Mouse (Mus musculus) neural tube, embryonic 14.5 days (tissue): ENCODE results near the gene Pam. TPM values are rescaled to one million over a fixed set of nuclear protein-coding genes. Genes with fewer than 3 reads are reported as not detected.

Experiments
- ATAC-seq: fragments of 200-750 bp; cut with Nextera tagmentation; 2 replicates; pipeline ENCODE4 v1.8.0; 2017; ENCODE audit warnings: low read depth, mild to moderate bottlenecking, moderate TSS enrichment, moderate library complexity
- H3K27ac ChIP-seq: fragments of 300-500 bp; sonication (generic); 2 replicates; pipeline ENCODE4 v1.5.1; 2014; ENCODE audit warnings: low read depth, mild to moderate bottlenecking, control low read depth, low read length, moderate library complexity, mixed read lengths
- H3K27me3 ChIP-seq: fragments of 300-500 bp; sonication (generic); 2 replicates; pipeline ENCODE4 v1.6.1; 2014; ENCODE audit warnings: low read length; ENCODE audit not compliant: control insufficient read depth, insufficient read depth
- H3K36me3 ChIP-seq: fragments of 300-500 bp; sonication (generic); 2 replicates; pipeline ENCODE4 v1.6.1; 2014; ENCODE audit warnings: low read length, mixed read lengths; ENCODE audit not compliant: control insufficient read depth, insufficient read depth
- H3K4me1 ChIP-seq: fragments of 300-500 bp; sonication (generic); 2 replicates; pipeline ENCODE4 v1.6.1; 2014; ENCODE audit warnings: low read length; ENCODE audit not compliant: control insufficient read depth, insufficient read depth
- H3K4me2 ChIP-seq: fragments of 300-500 bp; sonication (generic); 2 replicates; pipeline ENCODE4 v1.6.1; 2014; ENCODE audit warnings: mild to moderate bottlenecking, low read depth, low read length, control low read depth
- H3K4me3 ChIP-seq: fragments of 300-500 bp; sonication (generic); 2 replicates; pipeline ENCODE4 v1.5.1; 2014; ENCODE audit warnings: low read depth, low read length, control low read depth, mixed read lengths
- H3K9ac ChIP-seq: fragments of 300-500 bp; sonication (generic); replicated peaks from 2 replicates; pipeline ENCODE4 v1.6.1; 2014; ENCODE audit warnings: low read depth, mild to moderate bottlenecking, control low read depth, low read length, mixed read lengths
- H3K9me3 ChIP-seq: fragments of 300-500 bp; sonication (generic); 2 replicates; pipeline ENCODE4 v1.6.1; 2016; ENCODE audit warnings: low read length; ENCODE audit not compliant: control insufficient read depth
- WGBS: fragments of 180-500 bp; shearing (Covaris S2); extraction: QIAGEN DNeasy Blood & Tissue Kit; methylation state at CpG from one replicate; pipeline ENCODE4 v1.1.7; 2014; 5-methylcytosine and 5-hydroxymethylcytosine counted together
- polyA plus RNA-seq: library from polyadenylated mRNA; unstranded; fragments of >200 nt; fragmentation: Nextera tagmentation; extraction: Ambion mirVana; gene quantifications from 2 replicates; pipeline ENCODE4 v1.2.1, GENCODE M21; 2014

Pam gene
- polyA plus RNA-seq, 1 experiment from 2014 or later, result 51.5 TPM

DNA sequence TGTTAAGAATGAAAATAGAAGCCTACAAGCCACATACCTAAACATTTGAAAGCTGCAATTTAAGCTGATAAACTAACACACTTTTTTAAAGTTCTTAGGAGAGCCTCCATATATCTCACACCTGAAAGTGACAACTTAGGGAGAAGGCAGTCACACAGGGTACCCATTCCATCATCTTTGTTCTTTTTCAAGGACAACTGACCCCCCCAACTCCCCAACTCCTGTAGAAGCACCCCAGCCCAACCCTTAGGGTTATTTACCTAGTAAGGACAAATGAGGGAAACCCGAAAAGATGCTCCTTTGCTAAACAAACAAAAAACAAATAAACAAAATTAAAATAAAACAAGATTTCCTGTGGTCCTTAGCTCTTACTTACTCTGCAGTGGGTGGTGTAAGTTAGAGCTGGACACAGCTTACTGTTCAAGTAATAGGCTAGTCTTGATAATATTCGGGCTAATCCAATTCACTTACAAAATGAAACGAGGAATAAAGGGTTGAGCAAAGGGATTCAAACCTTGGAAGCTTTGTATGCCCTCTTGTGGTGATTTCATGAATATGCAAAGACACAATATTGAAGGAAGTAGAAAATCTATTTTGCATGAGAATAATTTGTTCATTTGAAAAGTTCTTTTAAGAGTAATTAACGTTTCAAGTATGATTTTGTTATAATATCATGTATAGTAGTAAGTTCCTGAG is 293.1 kb downstream of the Pam start:
- Histone ChIP-seq H3K9ac (no peak overlapping the region), H3K36me3 (no peaks in the 10 kb centered on the region), H3K4me3 (no peak overlapping the region), H3K4me1 (no peaks in the 10 kb centered on the region), H3K4me2 (no peak overlapping the region), H3K27ac (no peak overlapping the region), H3K9me3 (no peaks in the 10 kb centered on the region), H3K27me3 (no peaks in the 10 kb centered on the region)
- ATAC-seq, result no peak; the same call in 1 of the 2 replicates
- 54% methylated on average over 4 of the region's 4 CpGs for WGBS

DNA sequence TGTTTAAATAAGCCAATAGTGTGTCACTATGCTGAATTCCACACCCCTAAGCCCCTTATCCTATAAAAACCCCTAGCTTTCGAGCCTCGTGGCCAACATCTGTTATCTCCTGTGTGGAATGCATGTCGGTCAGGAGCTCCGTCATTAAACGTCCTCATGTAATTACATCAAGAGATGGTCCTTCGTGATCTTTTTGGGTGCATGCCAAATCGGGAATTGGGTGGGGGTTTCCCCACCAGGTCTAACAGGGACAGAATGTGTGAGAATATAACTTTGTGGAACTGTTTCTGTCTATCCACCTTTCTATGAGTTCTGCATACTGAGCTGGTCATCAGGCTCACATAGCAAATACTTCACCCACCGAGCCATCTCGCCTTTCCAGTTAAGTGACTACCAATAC is 299.5 kb downstream of the Pam start:
- 87% methylated on average over 9 of the region's 9 CpGs for WGBS
- Histone ChIP-seq H3K4me3 (no peak overlapping the region), H3K4me1 (no peaks in the 10 kb centered on the region), H3K4me2 (no peak overlapping the region), H3K9me3 (no peaks in the 10 kb centered on the region), H3K9ac (no peak overlapping the region), H3K36me3 (no peaks in the 10 kb centered on the region), H3K27me3 (no peaks in the 10 kb centered on the region), H3K27ac (no peak overlapping the region)
- no peak for ATAC-seq

- Histone ChIP-seq H3K4me1 (no peaks in the 10 kb centered on the region), H3K9me3 (no peaks in the 10 kb centered on the region), H3K4me2 (no peak overlapping the region), H3K9ac (no peak overlapping the region), H3K27me3 (no peaks in the 10 kb centered on the region), H3K4me3 (no peak overlapping the region), H3K36me3 (no peaks in the 10 kb centered on the region), H3K27ac (no peak overlapping the region)
- ATAC-seq, result no peak
- WGBS, result 89% methylated on average over 3 of the region's 3 CpGs
Measured at GRCm38 (mm10) chr1:97794110-97794509, 301.3 kb downstream of the Pam start.

- ATAC-seq, result no peak
- H3K27me3 ChIP-seq, result no peaks in the 10 kb centered on the region
- H3K9ac ChIP-seq, result no peak overlapping the region
- no peak overlapping the region for H3K4me3 ChIP-seq
- H3K9me3 ChIP-seq, result no peaks in the 10 kb centered on the region
- H3K36me3 ChIP-seq, result no peaks in the 10 kb centered on the region
- no peak overlapping the region for H3K27ac ChIP-seq
- no peak overlapping the region for H3K4me2 ChIP-seq
- no peaks in the 10 kb centered on the region for H3K4me1 ChIP-seq
- WGBS, result 90% methylated on average over 2 of the region's 2 CpGs
Measured at GRCm38 (mm10) chr1:97788490-97788889, 307.0 kb downstream of the Pam start.

- Histone ChIP-seq H3K4me1 (no peaks in the 10 kb centered on the region), H3K27me3 (no peaks in the 10 kb centered on the region), H3K4me2 (no peak overlapping the region), H3K36me3 (no peaks in the 10 kb centered on the region), H3K4me3 (no peak overlapping the region), H3K9me3 (no peaks in the 10 kb centered on the region), H3K27ac (no peak overlapping the region), H3K9ac (no peak overlapping the region)
- no peak for ATAC-seq
- 90% methylated on average over 3 of the region's 3 CpGs for WGBS
Measured at GRCm38 (mm10) chr1:97787674-97788073, 307.8 kb downstream of the Pam start.

DNA sequence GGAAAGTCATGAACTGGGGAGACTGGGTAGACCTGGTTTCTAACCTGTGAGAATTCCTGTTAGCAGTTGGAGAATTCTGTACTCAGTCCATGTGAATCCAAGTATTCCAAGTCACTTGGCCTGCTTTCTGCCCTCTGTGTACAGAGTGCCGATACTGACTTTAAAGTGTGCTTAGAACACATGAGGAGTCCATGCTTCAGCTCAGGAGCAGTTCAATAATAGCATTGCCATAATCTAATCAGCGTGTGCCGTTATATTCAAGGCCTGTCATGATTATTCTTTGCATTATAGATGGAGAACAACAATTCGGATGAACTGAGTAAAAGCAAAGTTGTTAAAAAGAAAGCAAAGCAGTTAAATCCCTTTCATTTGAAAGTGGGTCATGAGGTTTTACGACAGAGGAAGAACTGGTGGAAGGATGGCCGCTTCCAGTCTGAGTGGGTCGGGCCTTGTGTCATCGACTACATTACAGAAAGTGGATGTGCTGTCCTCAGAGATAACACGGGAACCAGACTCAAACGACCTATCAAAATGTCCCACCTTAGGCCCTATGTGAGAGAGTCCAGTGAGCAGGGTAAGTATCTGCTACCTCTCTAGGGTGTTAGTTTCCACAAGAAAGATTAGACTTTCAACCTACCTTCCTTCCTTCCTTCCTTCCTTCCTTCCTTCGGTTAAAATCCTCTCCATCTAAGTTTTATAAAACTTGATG is 309.6 kb downstream of the Pam start:
- H3K9me3 ChIP-seq, result no peaks in the 10 kb centered on the region
- H3K36me3 ChIP-seq, result no peaks in the 10 kb centered on the region
- H3K4me2 ChIP-seq, result no peak overlapping the region
- no peaks in the 10 kb centered on the region for H3K4me1 ChIP-seq
- WGBS, result 84% methylated on average over 11 of the region's 11 CpGs
- no peak overlapping the region for H3K27ac ChIP-seq
- no peak for ATAC-seq
- H3K27me3 ChIP-seq, result no peaks in the 10 kb centered on the region
- H3K9ac ChIP-seq, result no peak overlapping the region
- no peak overlapping the region for H3K4me3 ChIP-seq

GRCm38 (mm10) chr1:97784928-97785327 is 310.5 kb downstream of the Pam start:
- H3K27me3 ChIP-seq, result no peaks in the 10 kb centered on the region
- H3K4me2 ChIP-seq, result no peak overlapping the region
- no peak overlapping the region for H3K4me3 ChIP-seq
- H3K27ac ChIP-seq, result no peak overlapping the region
- no peaks in the 10 kb centered on the region for H3K9me3 ChIP-seq
- 83% methylated on average over 7 of the region's 7 CpGs for WGBS
- no peaks in the 10 kb centered on the region for H3K4me1 ChIP-seq
- no peak overlapping the region for H3K9ac ChIP-seq
- no peak for ATAC-seq
- H3K36me3 ChIP-seq, result no peaks in the 10 kb centered on the region

GRCm38 (mm10) chr1:97781674-97782073 is 313.8 kb downstream of the Pam start:
- no peak overlapping the region for H3K27ac ChIP-seq
- WGBS, result 95% methylated on average over 7 of the region's 7 CpGs
- no peaks in the 10 kb centered on the region for H3K4me1 ChIP-seq
- ATAC-seq, result no peak
- H3K36me3 ChIP-seq, result no peaks in the 10 kb centered on the region
- H3K9ac ChIP-seq, result no peak overlapping the region
- H3K4me2 ChIP-seq, result no peak overlapping the region
- no peaks in the 10 kb centered on the region for H3K9me3 ChIP-seq
- no peaks in the 10 kb centered on the region for H3K27me3 ChIP-seq
- H3K4me3 ChIP-seq, result no peak overlapping the region

DNA sequence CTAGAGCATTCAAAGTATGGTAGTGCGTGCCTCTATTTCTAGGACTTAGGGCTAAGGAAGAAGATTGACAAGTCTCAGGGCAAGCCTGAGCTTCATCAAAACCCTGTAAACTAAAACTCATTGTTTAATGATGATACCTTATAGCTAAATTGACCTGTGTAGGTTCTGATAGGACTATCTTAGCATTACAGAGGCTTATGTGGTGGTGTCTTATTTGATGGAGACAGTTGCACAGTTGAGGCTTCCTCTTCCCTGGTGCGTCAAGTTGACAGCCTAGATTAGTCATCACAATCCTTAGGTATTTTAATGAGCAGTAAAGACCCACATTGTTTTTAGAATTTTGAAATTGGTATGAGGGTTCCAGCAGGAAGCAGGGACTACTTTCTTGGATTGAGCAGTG is 321.5 kb downstream of the Pam start:
- no peak overlapping the region for H3K4me2 ChIP-seq
- H3K27ac ChIP-seq, result no peak overlapping the region
- WGBS, result 100% methylated on average over 2 of the region's 2 CpGs
- no peaks in the 10 kb centered on the region for H3K36me3 ChIP-seq
- H3K9ac ChIP-seq, result no peak overlapping the region
- H3K4me3 ChIP-seq, result no peak overlapping the region
- ATAC-seq, result no peak
- peaks cover 3% of the 10 kb centered on the region; the same call in 1 of the 2 replicates for H3K27me3 ChIP-seq
- H3K4me1 ChIP-seq, result no peaks in the 10 kb centered on the region
- H3K9me3 ChIP-seq, result no peaks in the 10 kb centered on the region
